Mouse (Mus musculus): ENCODE results near the gene Lce1d. TPM values are rescaled to one million over a fixed set of nuclear protein-coding genes. Genes with fewer than 3 reads are reported as not detected.

Lce1d gene
- not detected in 2 replicates for total RNA-seq (2017)

- no peak for ATAC-seq (replicated peaks in 1 of 2; ENCODE audit: insufficient read depth in 1 of 2, low FRiP score in 2 of 2, low TSS enrichment in 1 of 2, low read depth in 1 of 2, poor library complexity in 2 of 2, severe bottlenecking in 2 of 2)
These were observed at the start of gene Lce1d for GRCm38 (mm10) chr3:92687110-92687509. Gene Lce1d (minus strand): TSS chr3:92687210.

DNA sequence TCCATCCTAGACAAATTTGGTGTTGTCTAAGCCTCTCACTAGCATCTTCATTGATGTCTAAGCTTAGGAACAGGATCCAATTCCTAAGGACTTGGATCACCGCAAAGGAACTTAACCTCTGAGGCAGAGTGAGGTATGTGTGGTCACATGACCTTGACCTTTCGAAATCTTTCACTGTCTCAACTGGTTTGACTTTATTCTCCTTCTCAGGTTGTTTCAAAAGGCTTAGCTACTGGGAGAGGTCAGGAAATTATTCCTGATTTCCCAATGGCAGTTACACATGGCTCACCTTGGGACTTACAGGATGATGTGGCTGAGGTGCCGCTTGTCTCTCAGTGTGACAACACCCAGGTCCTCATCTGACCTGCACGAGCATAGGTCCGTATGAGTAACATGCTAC is 35.6 kb upstream of the Lce1d start:
- no peak for ATAC-seq (replicated peaks in 1 of 2; ENCODE audit: insufficient read depth in 1 of 2, low FRiP score in 2 of 2, low TSS enrichment in 1 of 2, low read depth in 1 of 2, poor library complexity in 2 of 2, severe bottlenecking in 2 of 2)

DNA sequence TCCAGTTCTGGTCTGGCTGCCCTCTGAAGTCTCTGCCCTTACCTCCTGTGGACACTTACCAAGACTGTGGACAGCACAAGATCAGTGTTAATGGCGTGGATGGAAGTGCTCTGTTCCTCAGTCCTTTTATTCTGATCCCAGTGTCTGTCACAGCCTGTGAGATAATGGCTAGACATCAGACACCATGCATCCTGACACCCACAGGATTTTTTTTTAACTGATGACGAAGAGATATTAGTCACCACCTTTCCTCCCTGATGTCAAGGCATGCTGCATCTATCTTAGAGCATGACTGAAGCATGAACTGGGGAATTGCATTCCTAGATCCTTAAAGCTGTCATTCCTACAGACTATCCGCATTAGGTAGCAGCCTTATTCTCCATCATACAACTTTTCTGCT is 33.2 kb upstream of the Lce1d start, which contains the start of gene Lce1f:
TSS of gene Lce1f (minus strand) at position 101 of the 400 bp plus-strand sequence.
- no peak for ATAC-seq (replicated peaks in 1 of 2; ENCODE audit: insufficient read depth in 1 of 2, low FRiP score in 2 of 2, low TSS enrichment in 1 of 2, low read depth in 1 of 2, poor library complexity in 2 of 2, severe bottlenecking in 2 of 2)

GRCm38 (mm10) chr3:92715122-92715521 is 28.1 kb upstream of the Lce1d start:
- no peak for ATAC-seq (replicated peaks in 1 of 2; ENCODE audit: insufficient read depth in 1 of 2, low FRiP score in 2 of 2, low TSS enrichment in 1 of 2, low read depth in 1 of 2, poor library complexity in 2 of 2, severe bottlenecking in 2 of 2)

DNA sequence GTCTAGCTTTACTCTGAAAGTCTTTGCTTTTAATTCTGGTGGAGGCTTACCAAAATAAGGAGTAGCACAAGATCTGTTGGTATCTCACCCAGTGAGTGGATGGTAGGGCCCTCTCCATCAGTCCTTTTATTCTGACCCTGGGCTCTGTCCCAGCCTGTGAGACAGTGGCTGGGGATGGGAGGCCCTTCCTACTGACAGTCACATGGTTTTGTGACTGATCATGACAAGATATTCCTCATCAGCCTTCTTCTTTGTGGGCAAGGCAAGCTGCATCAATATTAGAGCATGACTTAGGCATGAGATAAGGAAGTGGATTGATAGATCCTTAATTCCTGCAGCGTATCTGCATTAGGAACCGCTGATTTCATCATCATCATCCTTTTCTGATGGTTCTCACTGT is 22.0 kb upstream of the Lce1d start, which contains the start of gene Lce1e:
TSS of gene Lce1e (minus strand) at position 101 of the 400 bp plus-strand sequence.
- ATAC-seq (replicated peaks in 1 of 2; ENCODE audit: insufficient read depth in 1 of 2, low FRiP score in 2 of 2, low TSS enrichment in 1 of 2, low read depth in 1 of 2, poor library complexity in 2 of 2, severe bottlenecking in 2 of 2): no peak

DNA sequence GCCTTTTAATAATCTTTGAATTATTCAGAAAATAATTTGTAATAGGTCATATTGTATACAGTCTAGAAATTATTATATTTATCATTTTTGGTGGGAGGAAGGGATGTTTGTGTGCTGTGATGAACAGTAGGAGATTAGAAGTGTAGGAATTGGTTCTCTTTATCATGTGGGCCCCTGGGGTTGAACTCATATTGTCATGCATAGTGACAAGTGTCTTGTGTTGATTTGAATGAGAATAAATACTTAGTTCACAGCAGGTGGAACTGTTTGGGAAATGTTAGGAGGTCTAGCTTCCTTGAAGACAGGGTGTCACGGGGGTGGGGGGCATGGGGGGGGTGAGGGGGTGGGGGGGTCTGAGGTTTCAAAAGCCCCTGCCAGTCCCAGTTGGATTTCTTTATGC is 7.6 kb upstream of the Lce1d start:
- no peak for ATAC-seq (replicated peaks in 1 of 2; ENCODE audit: insufficient read depth in 1 of 2, low FRiP score in 2 of 2, low TSS enrichment in 1 of 2, low read depth in 1 of 2, poor library complexity in 2 of 2, severe bottlenecking in 2 of 2)

DNA sequence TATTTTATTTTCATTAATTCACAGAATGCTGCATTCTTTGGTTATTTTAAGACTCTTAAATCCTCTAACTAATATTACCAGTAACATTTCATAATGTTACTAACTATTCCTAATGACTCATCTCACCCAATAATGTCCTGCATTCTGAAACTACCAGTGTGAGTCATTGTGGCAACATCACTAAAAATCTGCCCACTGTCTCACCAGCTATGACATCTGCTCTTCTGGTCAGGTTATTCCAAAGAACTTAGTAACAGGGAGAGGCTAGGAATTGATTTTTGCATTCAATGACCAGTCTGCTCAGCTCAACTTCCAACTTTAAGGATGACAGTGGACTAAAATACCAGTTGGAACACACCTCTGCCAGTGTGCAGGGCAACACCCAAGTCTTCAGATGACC is 4.7 kb upstream of the Lce1d start:
- ATAC-seq (replicated peaks in 1 of 2; ENCODE audit: insufficient read depth in 1 of 2, low FRiP score in 2 of 2, low TSS enrichment in 1 of 2, low read depth in 1 of 2, poor library complexity in 2 of 2, severe bottlenecking in 2 of 2): no peak

- peak in 1 of 2 experiments; percentile 58; a peak in 2 of 4 replicates for ATAC-seq (replicated peaks in 1 of 2; ENCODE audit: insufficient read depth in 1 of 2, low FRiP score in 2 of 2, low TSS enrichment in 1 of 2, low read depth in 1 of 2, poor library complexity in 2 of 2, severe bottlenecking in 2 of 2)
These were observed 2.1 kb upstream of the Lce1d start for GRCm38 (mm10) chr3:92689154-92689553.

DNA sequence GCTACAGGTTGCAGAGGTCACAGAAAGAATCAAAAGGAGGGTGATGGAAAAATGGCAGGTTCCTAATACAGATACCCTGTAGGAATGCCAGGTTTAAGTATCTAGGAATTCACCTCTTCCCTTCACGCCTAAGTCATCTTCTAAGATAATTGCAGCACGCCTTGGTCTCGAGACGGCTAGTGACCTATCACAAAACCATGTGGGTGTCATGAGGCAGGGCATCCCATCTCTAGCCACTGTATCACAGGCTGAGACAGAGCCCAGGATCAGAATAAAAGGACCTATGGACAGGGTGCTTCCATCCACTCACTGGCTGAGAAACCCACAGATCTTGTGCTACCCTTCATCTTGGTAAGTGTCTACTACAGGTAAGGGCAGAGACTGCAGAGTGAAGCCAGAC is 8.1 kb downstream of the Lce1d start, which contains the start of gene Lce1c:
TSS of gene Lce1c (plus strand) at position 301 of the 400 bp plus-strand sequence.
- ATAC-seq (replicated peaks in 1 of 2; ENCODE audit: insufficient read depth in 1 of 2, low FRiP score in 2 of 2, low TSS enrichment in 1 of 2, low read depth in 1 of 2, poor library complexity in 2 of 2, severe bottlenecking in 2 of 2): no peak

DNA sequence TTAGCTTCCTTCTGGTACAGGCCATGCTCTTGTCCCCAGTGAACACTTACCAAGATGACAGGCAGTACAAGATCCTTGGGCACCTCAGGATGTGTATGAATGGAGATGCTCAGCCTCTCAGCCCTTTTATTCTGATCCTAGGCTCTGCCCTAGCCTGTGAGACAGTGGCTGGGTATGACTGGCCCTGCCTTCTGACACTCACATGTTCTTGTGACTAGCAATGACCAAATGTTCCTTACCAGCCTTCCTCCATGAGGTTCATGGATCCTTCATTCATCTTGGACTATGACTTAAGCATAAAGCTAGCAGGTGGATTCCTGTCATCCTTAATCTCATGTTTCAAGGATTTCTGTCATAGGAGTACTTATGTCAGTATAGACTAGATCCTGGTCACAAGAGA is 16.8 kb downstream of the Lce1d start, which contains the start of gene Lce1a2:
TSS of gene Lce1a2 (minus strand) at position 101 of the 400 bp plus-strand sequence.
- ATAC-seq (replicated peaks in 1 of 2; ENCODE audit: insufficient read depth in 1 of 2, low FRiP score in 2 of 2, low TSS enrichment in 1 of 2, low read depth in 1 of 2, poor library complexity in 2 of 2, severe bottlenecking in 2 of 2): no peak

DNA sequence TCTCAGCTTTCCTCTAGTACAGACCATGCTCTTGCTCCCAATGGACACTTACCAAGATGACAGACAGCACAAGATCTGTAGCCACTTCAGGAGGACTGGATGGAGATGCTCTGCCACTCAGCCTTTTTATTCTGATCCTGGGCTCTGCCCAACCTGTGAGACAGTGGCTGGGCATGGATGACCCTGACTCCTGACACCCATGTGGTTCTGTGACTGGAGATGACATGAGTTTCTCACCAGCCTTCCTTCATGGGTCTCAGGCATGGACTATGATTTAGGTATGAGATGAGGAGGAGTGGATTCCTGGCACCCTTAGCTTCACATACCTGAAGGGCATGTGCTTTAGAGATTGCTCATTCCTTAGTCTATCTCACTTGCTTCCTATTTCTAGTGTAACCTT is 30.2 kb downstream of the Lce1d start, which contains the start of gene Lce1b:
TSS of gene Lce1b (minus strand) at position 101 of the 400 bp plus-strand sequence.
- ATAC-seq (replicated peaks in 1 of 2; ENCODE audit: insufficient read depth in 1 of 2, low FRiP score in 2 of 2, low TSS enrichment in 1 of 2, low read depth in 1 of 2, poor library complexity in 2 of 2, severe bottlenecking in 2 of 2): no peak

DNA sequence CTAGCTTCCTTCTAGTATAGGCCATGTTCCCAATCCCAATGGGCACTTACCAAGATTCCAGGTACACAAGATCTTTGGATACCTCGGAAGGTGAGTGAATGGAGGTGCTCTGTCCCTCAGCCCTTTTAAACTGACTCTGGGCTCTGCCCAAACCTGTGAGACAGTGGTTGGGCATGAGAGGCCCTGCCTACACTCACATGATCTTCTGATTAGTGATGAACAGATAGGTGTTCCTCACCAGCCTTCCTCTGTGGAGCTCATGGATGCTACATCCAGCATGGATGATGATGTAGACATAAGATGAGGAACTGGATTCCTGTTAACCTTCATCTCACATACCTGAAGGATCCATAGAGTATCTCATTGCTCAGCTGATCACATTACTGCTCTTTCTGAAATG is 38.8 kb downstream of the Lce1d start, which contains the start of gene Lce1a1:
TSS of gene Lce1a1 (minus strand) at position 101 of the 400 bp plus-strand sequence.
- ATAC-seq (replicated peaks in 1 of 2; ENCODE audit: insufficient read depth in 1 of 2, low FRiP score in 2 of 2, low TSS enrichment in 1 of 2, low read depth in 1 of 2, poor library complexity in 2 of 2, severe bottlenecking in 2 of 2): no peak

DNA sequence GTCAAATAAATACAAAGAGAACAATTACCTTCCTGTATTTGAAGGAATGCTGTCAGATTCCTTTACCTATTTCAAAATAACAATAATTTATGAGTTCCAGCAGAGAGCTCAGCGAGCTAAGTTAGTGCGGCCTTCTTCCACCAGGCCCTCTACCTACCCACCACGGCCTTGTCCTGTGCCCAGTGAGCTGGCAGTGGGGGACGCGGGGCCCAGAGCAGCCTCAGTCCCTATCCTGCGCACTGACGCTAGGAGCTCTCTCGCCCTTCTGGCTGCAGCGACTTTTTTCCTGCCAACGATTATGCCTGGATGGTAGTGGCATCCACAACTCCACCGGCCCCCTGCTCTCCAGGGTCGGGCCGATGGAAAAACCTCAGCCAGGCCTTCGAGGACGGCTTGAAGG is 47.2 kb downstream of the Lce1d start:
- ATAC-seq (replicated peaks in 1 of 2; ENCODE audit: insufficient read depth in 1 of 2, low FRiP score in 2 of 2, low TSS enrichment in 1 of 2, low read depth in 1 of 2, poor library complexity in 2 of 2, severe bottlenecking in 2 of 2): no peak

- no peak for ATAC-seq (replicated peaks in 1 of 2; ENCODE audit: insufficient read depth in 1 of 2, low FRiP score in 2 of 2, low TSS enrichment in 1 of 2, low read depth in 1 of 2, poor library complexity in 2 of 2, severe bottlenecking in 2 of 2)
These were observed 48.4 kb downstream of the Lce1d start for GRCm38 (mm10) chr3:92638653-92638991.

DNA sequence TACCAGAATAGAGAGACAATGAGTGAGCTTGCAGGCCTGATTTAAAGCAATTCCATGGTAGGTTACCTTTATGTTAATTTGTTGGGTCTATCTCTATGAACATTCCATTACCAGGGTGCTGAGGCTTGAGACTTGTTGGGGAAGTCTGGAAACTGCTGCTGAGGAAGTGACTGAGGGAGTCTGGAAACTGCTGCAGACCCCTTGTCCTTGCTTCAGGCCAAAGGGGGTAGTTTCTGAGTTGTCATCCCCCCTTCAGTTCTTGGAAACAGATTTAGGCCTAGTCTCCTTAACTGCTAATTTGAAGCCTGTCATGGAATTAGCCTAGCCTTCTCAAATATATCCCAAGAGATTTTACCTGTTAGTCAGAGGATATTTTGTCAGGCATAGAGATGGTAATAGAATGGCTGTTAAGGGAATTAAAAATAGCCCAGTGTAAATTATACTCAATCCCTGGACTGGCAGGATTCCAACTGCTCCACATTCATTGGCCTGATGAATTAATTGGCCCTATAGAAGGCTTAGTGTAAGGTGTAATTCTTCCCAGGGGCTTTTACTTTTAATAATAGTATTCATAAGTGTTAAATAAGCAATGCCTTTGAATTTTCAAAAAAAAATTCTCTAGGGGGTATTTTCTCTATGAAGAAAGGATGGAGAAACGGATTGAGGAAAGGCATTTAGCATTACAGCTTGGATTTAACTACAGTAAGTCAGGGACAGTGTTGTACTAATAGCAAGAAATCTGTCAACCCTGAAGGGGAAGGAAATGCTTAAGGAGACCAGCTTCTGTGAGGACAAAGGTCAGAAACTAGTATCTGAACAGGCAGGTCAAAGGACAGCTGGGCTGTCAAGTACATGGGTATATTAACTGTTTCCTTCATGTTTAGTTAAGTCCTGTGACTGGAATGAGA is 49.0 kb downstream of the Lce1d start:
- no peak for ATAC-seq (replicated peaks in 1 of 2; ENCODE audit: insufficient read depth in 1 of 2, low FRiP score in 2 of 2, low TSS enrichment in 1 of 2, low read depth in 1 of 2, poor library complexity in 2 of 2, severe bottlenecking in 2 of 2)
